Mouse (Mus musculus) liver (tissue): ENCODE data around the gene Zfyve27.
A peak's percentile ranks its signal among the peaks of the same experiment; 100 is the strongest.

Experiments
- DNase-seq: peaks from one replicate; pipeline ENCODE4 v3.0.0-alpha.2; 2020; ENCODE audit warnings: mixed read lengths

Zfyve27 gene

DNA sequence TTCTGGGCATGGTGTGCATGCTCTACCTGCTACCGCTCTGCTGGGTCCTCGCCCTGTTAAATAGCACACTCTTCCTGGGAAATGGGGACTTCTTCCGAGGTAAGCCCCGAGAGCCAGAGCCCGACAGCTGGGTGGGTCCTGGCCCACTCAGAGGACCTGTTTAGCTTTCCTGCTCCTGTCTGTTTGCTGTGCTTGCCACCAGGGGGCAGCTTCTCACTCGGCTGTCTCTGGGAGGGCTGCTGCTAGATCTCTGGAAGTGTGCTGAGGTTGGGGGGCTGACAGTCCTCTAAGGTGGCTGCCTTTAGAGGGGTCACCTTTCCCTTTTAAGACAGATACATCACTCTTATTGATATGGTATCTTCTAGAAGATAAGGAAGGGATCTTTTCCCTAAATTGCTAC lies 18.9 kb downstream of the Zfyve27 start:
- no peak for DNase-seq

GRCm38 (mm10) chr19:42189735-42190134 lies 26.0 kb downstream of the Zfyve27 start:
- DNase-seq, result no peak

DNA sequence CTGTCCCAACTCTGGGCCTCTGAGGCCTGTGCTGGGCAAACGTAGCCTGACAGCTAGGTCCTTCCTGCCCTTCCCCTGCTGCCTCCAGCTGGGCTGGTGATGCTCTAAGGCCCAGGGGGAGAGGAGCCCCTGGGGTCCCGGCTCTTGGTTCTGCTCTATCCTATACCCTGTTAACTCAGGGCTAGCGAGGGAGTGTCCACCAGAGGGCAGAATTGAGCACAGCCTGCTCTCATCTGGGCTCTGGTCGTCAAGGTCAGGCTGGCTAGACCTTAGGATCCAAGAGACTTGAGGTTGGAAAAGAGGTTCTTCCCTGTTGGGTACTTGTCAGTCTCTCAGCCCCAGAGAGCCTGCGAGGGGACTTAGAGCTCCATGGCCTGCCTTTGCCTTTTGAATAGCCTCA lies 26.7 kb downstream of the Zfyve27 start:
- peak; percentile 60 for DNase-seq

DNA sequence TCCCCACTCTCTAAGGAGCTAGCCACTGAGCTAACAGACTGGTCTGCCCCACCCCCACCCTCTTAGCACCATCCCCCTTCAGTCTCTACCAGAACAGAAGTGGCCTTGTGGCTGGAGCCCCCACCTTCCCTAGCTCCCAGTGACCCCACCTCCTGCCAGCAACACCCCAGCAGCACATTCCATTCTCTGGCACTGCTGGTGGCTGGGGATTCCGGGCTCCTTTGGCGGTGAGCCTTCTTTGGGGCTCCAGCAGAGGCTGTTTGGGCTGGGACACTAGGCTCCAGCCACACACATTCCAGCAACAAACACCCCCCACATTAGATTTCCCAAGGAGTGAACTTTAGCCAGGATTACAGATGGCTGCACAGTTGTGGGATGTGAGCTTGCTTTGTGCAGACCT lies 29.6 kb downstream of the Zfyve27 start:
- no peak for DNase-seq

- DNase-seq, result no peak
These were observed 32.6 kb downstream of the Zfyve27 start for GRCm38 (mm10) chr19:42196378-42196777.

- no peak for DNase-seq
These were observed 33.3 kb downstream of the Zfyve27 start for GRCm38 (mm10) chr19:42197066-42197465.

DNA sequence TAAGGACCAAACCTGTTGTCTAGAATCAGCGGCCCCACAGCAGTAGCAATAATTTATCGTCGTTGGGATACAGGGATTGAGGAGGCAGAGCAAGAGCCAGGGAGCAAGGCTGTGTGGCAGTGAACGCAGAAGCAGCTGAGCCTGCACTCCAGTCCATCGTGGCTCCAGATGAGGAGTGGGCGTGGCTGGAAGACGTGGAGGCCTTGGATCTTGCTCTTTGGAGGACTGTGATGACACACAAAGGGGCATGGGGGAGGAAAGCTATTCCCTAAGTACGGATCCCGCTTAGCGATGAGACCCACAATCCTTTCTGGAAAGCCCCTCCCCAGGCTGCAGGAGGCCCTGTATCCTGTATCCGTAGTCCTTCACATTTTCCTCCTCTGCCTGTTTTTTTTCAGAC lies 34.3 kb downstream of the Zfyve27 start:
- no peak for DNase-seq

DNA sequence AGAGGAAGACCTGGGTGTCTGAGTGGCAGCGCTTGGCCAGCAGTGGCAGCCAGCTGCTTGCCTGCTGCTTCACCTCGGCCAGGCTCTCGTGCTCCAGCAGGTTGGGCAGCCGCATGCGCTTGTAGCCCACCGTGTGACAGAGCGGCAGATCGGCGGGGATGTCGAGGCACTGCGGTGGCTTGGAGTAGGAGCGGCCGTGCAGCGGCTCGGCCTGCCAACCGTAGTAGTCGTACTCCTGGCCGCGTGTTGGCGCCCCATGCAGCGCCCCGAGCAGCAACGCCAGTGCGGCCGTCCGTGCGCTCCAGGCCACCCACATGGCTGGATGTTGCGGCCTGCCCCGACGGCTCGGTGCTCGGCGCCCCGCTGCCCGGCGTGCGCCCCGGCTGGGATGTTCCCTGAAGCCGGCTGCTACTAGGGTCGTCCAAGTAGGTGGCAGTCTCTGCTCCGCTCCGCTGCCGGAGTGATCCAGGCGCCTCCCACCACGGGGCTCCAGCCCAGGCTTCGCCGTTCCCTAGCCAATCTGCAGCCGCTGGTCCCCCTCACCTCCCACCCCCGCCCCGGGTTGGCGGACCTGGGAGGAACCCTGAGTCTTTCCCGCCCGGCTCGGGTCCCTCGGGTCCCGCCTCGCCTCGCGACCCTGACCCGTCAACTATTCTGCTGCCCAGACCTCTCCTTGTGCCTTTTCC lies 38.1 kb downstream of the Zfyve27 start, which contains the start of gene Sfrp5:
TSS of gene Sfrp5 (minus strand) at position 557 of the 686 bp plus-strand sequence.
- no peak for DNase-seq

DNA sequence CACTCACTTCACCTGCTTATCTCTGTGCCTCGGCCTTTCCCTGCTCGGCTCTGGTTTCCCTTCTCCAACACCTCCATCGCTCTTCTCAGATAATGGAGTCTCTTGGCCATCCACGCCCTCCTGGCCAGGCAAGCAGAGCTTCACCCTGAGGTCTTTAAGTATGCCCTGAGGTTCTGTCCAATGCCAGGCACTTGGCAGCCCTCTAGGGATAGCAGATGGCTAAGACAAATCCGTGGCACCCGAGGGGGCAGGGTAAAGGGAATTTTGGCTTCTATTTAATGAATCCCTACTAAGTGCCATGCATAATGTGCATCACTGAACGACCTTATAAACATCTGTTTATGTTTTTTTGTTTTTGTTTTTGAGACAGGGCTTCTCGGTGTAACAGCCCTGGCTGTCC lies 38.7 kb downstream of the Zfyve27 start:
- DNase-seq, result no peak

GRCm38 (mm10) chr19:42204306-42204705 lies 40.6 kb downstream of the Zfyve27 start:
- no peak for DNase-seq

DNA sequence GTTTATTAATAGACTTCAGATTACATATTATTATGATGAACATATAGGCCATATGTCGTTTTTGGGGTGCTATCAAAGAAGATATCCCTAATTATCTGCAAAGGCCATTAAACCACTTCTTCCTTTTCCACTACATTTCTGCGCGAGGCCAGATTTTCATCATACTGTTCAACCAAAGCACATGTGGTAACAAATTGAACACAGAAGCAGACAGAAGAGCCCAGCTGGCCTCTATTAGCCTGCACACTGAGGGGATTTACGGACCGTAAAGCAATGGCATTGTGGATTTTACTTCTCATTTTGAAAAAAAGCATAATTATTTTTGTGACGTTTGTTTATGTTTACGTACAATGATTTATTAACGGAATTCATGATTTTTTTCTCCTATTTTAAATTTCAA lies 41.5 kb downstream of the Zfyve27 start:
- DNase-seq, result no peak

GRCm38 (mm10) chr19:42209485-42209884 lies 45.7 kb downstream of the Zfyve27 start:
- DNase-seq, result no peak

DNA sequence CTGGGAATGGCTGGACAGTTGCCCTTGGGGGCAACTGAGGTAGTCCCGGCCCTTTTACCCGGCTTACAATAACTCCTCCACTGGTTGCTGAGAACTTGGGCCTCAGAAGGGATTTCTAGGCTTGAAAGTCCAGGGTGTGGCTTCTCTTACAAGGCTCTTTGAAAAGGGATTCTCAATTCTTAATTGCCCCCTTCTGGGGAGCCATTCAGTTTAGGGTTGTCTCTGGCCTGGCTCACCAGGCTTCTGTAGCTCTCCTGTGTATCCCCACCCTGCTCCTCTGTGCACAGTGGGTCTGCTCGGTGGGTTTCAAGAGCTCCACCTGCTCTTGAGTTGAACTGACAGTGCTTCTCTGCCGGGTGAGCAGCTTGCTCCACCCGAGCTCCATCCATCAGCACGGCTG lies 46.2 kb downstream of the Zfyve27 start:
- DNase-seq, result no peak

DNA sequence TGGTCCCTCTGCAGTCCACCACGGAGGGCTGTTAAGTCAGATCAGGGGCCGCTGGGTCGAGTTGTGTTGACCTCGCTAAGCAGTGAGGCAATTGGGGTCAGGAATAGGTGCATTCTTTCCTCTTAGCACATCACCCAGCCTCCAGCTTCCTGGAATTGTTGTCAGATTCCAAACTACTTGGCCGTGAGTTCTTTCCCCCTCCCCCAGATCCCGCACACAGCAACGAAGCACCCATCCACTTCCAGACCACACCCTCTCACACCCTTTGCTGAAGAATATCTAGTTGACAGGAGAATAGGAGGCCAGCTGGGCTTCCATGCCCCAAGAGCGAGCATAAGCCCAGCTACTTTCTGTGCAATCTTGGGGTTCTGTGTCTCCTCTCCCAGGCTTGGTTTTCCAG lies 48.2 kb downstream of the Zfyve27 start:
- DNase-seq, result no peak

DNA sequence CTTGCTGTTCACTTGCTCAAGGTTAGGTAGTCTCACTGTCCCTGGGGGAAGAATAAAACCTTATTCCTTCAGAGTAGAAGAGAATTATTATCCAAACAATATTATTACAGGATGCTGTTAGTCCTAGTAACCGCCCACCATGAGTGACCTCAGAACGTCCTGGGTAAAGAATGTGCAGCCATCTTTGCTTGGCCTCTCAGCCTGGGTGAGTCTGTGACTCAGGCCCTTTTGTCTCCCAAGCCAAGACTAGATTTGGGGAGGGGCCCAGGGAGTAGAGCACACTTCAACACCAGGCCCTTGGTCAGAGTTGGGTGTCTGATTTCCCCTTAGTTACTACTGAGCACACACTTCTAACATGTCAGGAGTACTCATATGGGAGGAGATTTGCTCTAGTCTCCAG lies 50.9 kb downstream of the Zfyve27 start:
- no peak for DNase-seq

DNA sequence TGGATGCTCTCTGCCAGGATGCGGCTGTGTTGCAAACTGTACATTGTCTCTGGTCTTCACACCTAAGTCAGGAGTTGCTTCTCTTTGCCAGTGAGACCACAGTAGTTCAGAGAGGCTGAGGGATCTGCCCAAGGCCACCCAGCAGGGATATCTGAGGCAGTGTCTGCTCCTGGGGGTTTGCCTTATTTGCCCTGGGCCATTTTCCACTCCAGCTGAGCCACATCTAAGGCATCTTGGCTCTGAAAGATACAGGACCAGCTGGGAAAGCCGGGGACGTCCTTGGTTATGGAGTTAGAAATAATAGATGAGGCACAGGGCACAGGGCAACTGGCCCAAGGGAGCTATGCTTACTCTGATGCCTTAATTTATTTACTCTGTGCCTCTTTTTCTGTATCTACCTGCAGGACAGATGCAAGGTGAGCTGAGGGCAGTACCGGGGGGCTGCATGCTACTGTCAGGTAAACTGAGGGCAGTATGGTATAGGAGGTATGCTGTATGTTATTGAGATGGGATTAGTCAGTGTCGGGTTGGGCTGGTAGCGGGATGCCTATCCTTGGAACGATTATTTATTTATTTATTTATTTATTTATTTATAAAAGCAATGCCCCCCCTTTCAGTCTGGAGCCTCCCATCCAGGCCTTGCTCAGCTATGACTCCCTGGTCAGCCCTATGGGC lies 53.1 kb downstream of the Zfyve27 start:
- DNase-seq, result no peak

- peak; percentile 20 for DNase-seq
These were observed 53.6 kb downstream of the Zfyve27 start for GRCm38 (mm10) chr19:42217374-42217763.

DNA sequence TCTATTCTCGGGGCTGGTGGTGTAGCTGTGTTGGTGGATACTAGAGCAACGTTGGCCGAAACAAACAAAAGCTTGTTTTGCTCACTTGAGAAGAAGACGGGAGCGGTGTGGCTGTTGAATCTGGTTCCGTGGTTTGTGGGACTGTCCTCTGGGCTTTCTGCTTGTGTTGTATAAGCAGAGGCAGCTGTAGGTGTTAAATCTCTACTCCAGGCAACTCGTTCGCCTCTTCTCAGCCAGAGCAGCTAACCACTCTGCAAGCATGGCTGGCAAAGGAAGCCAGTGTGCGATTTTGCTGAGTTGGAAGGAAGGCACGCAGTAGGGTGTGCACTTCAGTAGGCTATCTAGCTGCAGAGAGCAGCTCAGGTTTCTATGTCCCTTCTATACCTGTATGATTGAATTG lies 62.7 kb downstream of the Zfyve27 start:
- no peak for DNase-seq

DNA sequence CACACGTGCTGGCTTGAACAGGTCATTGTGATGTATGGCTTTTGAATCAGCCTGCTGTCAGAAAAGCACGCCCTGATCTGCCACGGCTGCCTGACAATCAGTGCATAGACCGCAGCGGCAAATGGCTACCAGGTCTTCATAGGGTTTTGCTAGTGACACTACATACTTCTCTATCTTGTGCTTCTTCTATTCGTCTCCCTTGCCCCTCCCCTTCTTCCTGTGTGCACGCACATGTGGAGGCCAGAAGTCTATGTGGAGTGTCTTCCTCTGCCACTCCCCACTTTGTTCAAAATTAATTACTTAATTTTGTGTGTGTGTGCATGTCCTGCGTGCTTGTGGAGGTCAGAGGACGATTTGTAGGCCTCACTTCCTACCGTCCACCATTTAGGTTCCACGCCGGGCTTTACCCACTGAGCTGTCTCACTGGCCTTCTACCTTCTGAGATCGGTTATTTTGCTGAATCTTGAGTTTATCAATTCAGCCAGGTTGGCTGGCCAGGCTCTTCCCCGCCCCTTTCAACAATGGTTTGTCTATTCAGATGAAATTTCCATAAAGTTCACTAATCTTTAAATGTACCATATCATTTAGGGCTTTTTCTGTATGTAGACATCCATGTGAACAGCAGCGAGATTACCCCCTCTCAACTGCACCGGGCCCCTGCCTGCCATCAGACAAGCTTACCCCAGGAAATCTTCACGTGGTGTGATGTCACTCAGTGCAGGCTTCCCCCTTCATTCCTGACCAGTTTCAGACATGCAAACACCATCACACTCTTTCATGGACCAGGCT lies 65.9 kb downstream of the Zfyve27 start:
- DNase-seq, result no peak

GRCm38 (mm10) chr19:42230288-42230568 lies 66.5 kb downstream of the Zfyve27 start:
- DNase-seq, result peak; percentile 77

- DNase-seq, result no peak
These were observed 67.2 kb downstream of the Zfyve27 start for GRCm38 (mm10) chr19:42230986-42231385.

- no peak for DNase-seq
These were observed 74.0 kb downstream of the Zfyve27 start for GRCm38 (mm10) chr19:42237602-42238340.

GRCm38 (mm10) chr19:42238341-42238715 lies 74.6 kb downstream of the Zfyve27 start:
- DNase-seq, result no peak
